Mouse (Mus musculus): ENCODE measurements around the gene Plekhj1.

Plekhj1 gene

GRCm38 (mm10) chr10:80804340-80804739 lies 5.9 kb upstream of the Plekhj1 start:
- no peak for DNase-seq

- no peak for DNase-seq
These were observed 4.6 kb upstream of the Plekhj1 start for GRCm38 (mm10) chr10:80802996-80803395.

- no peak for DNase-seq
These were observed 3.9 kb upstream of the Plekhj1 start for GRCm38 (mm10) chr10:80802204-80802912.

GRCm38 (mm10) chr10:80799070-80799566 lies 692 bp upstream of the Plekhj1 start:
- DNase-seq = no peak

- DNase-seq = no peak
These were observed 958 bp downstream of the Plekhj1 start for GRCm38 (mm10) chr10:80797186-80798149.

GRCm38 (mm10) chr10:80796307-80796848 lies 2.0 kb downstream of the Plekhj1 start:
- DNase-seq = no peak

GRCm38 (mm10) chr10:80794750-80795149 lies 3.7 kb downstream of the Plekhj1 start:
- no peak for DNase-seq

GRCm38 (mm10) chr10:80793803-80794202 lies 4.6 kb downstream of the Plekhj1 start:
- no peak for DNase-seq

GRCm38 (mm10) chr10:80793033-80793784 lies 5.2 kb downstream of the Plekhj1 start:
- peak; percentile 67 for DNase-seq

GRCm38 (mm10) chr10:80792175-80793032 lies 6.0 kb downstream of the Plekhj1 start:
- DNase-seq = peak; percentile 72

- DNase-seq = peak; percentile 54
These were observed 6.8 kb downstream of the Plekhj1 start for GRCm38 (mm10) chr10:80791476-80792174.

- no peak for DNase-seq
These were observed 7.5 kb downstream of the Plekhj1 start for GRCm38 (mm10) chr10:80790761-80791404.

GRCm38 (mm10) chr10:80787517-80787916 lies 10.9 kb downstream of the Plekhj1 start:
- no peak for DNase-seq

GRCm38 (mm10) chr10:80785963-80786362 lies 12.5 kb downstream of the Plekhj1 start:
- DNase-seq = no peak

- no peak for DNase-seq
These were observed 13.6 kb downstream of the Plekhj1 start for GRCm38 (mm10) chr10:80784871-80785270.

GRCm38 (mm10) chr10:80784302-80784701 lies 14.1 kb downstream of the Plekhj1 start:
- no peak for DNase-seq

- no peak for DNase-seq
These were observed 18.9 kb downstream of the Plekhj1 start for GRCm38 (mm10) chr10:80779565-80779964.

- peak; percentile 52 for DNase-seq
These were observed 21.3 kb downstream of the Plekhj1 start for GRCm38 (mm10) chr10:80777123-80777522.

- DNase-seq = no peak
These were observed 22.0 kb downstream of the Plekhj1 start for GRCm38 (mm10) chr10:80776358-80776869.

- DNase-seq = peak; percentile 76
These were observed 22.7 kb downstream of the Plekhj1 start for GRCm38 (mm10) chr10:80775731-80776130.
